Mouse (Mus musculus): ENCODE measurements at regions not wholly inside any gene's neighbourhood (a gene's known extent, or its start where the extent isn't known, plus 50 kb on each side); places are given as distances from the start of the nearest gene placed in this dataset.
A peak's percentile ranks its signal among the peaks of the same experiment; 100 is the strongest.
"Not testable (repeated sequence)": the region's sequence is repeated elsewhere in the genome, so short reads cannot be mapped to it uniquely, and the experiment has no call there.

- no peak for DNase-seq (ENCODE audit: low spot score in 2 of 2)
These were observed 181.7 kb upstream of the Prkcq start for GRCm38 (mm10) chr2:10990043-10990728.

- no peak for DNase-seq (ENCODE audit: low spot score in 2 of 2)
These were observed 173.1 kb upstream of the Prkcq start for GRCm38 (mm10) chr2:10998798-10999197.

GRCm38 (mm10) chr2:10999217-10999618, 172.7 kb upstream of the Prkcq start:
- peak in 1 of 2 experiments; percentile 45 for DNase-seq (ENCODE audit: low spot score in 2 of 2)

- DNase-seq (ENCODE audit: low spot score in 2 of 2): no peak
These were observed 166.1 kb upstream of the Prkcq start for GRCm38 (mm10) chr2:11005806-11006205.

GRCm38 (mm10) chr2:11011041-11011962, 160.6 kb upstream of the Prkcq start:
- no peak for DNase-seq (ENCODE audit: low spot score in 2 of 2)

- no peak for DNase-seq (ENCODE audit: low spot score in 2 of 2)
These were observed 159.5 kb upstream of the Prkcq start for GRCm38 (mm10) chr2:11012312-11012860.

DNA sequence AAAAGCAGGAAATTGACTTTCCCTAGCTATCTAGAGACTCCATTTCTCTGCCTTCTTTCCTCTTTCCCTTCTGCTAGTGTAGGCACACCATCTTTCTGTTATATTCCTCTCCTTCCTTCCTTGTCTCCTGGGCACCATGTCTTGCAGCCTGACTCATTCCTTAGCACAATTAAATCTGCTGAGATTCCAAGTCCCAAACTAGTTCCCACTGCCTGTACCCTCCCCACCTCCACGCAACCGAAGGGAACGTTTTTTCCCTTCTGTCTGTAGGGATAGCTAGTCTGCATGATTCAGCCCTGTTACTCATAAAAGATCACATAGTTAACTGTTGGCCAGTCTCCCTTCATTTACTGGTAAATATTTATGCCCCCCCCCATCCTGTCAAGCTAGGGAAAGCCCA, 158.8 kb upstream of the Prkcq start:
- no peak for DNase-seq (ENCODE audit: low spot score in 2 of 2)

DNA sequence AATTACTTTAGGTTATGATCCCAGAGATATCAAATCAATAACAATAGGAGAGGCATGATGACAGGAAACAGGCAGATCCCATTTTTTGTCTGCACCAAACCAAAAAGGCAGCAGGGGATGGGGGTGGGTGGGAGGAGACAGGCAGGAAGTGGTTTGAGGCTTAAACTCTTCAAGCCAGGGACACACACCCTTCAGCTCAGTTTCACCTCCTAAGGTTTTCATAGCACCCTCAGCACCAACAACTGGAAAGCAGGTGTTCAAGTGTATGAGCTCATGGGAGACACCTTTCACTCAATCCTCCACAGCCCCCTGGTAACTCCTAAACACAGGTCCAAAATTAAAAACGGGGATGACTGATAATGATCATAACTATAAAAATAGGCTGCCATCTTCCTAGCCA, 155.5 kb upstream of the Prkcq start:
- no peak for DNase-seq (ENCODE audit: low spot score in 2 of 2)

DNA sequence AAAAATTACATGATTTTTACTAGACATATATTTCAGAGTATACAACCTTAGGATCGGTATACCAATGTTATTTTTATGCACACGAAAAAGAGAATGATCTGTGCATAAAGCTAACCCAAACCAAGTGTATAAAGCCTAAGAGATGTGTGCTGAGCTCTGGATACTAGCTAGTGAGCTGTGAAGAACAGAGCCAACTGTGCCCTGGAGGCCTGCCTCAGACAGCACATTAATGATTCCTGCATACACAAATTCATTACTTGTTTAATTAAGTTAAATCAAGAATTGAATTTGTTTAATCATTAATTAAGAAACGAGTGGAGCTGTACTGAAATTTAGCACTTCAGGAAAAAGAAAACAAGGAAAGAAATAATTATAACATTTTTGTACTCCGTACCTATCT, 139.0 kb upstream of the Prkcq start:
- DNase-seq (ENCODE audit: low spot score in 2 of 2): no peak

GRCm38 (mm10) chr2:11034178-11034577, 137.7 kb upstream of the Prkcq start:
- DNase-seq (ENCODE audit: low spot score in 2 of 2): no peak

DNA sequence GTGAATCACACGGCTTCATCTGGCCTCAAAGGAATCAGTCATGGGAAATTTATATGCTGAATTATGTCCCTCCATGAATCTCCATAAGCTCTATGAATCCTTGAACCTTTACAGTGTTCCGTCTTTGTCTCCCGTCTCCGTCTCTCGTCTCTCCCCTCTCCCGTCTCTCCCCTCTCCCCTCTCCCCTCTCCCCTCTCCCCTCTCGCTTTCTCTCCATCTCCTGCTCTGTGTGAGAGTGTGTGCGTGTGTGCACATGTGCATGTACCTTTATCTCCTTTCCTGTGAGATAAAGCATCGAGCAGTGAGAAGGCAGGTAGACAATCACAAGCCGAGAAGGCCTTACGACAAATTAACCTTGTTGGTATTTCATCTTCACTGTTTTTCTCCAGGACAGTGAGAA, 134.6 kb upstream of the Prkcq start:
- no peak for DNase-seq (ENCODE audit: low spot score in 2 of 2)

DNA sequence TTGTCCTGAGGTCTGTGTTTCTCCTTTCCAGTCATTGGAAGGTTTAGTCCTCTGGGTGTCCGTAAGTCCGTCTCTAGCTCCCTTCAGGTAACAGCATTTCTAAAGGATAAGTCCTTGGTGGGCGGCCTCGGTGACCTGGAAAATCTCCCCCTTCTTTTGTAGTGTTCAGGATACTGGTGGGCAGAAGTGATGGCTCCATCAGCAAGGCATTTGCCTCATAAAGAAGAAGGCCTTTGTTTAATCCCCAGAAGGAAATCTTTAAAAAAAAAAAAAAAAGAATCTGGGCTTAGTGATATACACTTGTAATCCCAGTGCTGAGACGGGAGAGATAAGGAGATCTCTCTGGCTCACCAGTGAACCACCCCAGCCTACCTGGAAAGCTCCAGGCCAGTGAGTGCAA, 133.5 kb upstream of the Prkcq start:
- no peak for DNase-seq (ENCODE audit: low spot score in 2 of 2)

- no peak for DNase-seq (ENCODE audit: low spot score in 2 of 2)
These were observed 131.9 kb upstream of the Prkcq start for GRCm38 (mm10) chr2:11040005-11040404.

DNA sequence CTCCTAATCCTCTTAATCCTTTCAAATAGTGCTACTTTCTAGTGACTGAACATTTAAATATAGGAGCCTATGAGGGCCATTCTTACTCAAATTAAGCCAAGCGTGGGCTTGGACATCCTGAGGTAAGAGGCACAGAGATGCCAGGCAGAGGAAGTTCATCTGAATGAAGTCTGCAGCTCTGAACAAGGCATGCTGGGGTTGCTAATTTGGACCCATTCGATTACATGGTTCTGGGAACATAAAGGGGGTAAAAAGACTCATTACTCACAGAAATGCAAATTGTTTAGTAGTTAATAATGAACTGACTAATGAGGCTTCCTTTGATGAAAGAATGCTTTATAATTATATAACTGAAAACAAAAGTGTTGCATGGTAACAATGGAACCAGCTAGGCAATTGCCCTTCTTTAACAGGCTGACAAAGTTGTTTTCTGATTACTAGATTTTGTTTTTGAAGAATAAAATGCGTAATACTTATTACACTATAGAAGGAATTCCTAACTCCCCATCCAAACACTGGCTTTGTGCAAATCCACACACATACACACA, 127.1 kb upstream of the Prkcq start:
- no peak for DNase-seq (ENCODE audit: low spot score in 2 of 2)

DNA sequence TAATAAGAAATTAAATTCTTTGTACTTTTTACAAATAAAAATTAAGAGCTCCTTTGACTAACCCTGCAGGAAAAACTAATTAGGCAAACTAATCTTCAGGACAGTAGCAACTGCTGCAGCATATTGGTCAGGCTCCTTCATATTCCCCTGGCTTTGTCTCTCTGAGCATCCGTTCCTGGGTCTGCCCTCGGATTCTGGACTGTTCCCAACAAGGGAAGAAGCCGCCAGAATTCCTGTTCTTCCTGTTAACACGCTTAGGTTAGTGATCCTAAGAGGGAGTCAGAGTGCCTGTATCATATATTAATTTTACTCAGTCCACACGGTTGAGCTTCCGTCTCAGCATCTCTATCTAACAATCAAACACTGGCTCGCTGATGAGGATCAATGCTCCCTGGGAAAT, 120.3 kb upstream of the Prkcq start:
- no peak for DNase-seq (ENCODE audit: low spot score in 2 of 2)

DNA sequence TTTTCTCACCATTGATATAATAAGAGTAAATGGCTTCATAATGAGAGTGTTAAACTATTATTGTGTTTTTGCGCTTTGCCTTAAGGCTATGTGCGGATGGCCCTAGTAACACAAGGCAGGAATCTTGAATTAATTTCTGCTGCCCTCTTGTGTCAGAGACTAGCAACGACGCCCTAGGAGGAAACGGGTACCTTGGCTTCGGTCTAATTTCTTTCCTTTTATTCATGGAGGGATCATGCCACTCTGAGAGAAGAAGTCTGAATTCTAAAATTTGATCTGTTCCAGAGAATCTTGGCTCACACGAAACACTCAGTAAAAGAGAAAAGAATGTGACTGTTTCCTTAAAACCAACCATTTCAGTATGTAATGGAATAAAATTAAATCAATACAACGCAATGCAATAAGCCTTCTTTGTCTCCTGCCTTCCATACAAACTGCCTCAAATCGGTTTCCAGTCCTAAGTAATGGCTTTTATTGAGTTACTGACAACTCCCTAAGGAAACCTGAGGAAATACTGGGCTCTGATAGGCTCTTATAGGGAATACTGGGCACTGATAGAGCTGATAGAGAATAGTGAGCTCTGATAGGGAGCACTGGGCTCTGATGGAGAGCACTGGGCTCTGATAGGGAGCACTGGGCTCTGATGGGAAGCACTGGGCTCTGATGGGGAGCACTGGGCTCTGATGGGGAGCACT, 112.0 kb upstream of the Prkcq start:
- peak; percentile 44 to 84 for DNase-seq (ENCODE audit: low spot score in 2 of 2)

DNA sequence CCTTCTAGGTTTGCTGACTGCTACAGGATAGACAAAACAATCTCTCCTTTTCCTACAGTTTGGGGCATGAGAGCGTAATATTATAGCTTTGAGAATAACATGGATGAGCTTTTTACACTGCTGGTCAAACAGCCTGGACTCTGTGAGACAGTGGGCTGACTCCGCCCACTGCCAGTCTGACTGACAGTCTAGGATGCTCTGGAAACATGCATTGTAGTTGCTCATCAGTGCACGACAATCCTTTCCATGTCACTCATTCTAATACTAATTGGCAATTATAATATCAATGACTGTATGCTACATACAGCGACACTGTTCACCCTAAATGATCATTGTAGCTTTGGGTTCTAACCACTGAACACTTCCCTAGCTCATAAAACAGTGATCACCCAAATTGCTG, 104.5 kb upstream of the Prkcq start:
- no peak for DNase-seq (ENCODE audit: low spot score in 2 of 2)

DNA sequence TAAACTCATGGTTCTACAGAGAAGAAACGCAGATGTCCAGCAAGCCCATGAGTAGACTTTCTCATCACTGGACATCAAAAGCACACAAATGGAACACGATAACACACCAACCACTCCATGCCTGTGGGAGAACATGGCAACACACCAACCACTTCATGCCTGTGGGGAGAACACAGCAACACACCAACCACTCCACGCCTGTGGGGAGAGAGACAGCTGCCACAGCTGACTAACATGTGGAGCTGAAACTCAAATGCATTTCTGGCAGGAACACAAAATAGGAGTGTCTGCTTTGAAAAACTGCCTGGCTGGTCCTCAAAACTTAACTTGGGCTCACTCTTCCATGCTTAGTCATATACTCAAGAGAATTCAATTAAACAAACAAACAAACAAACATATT, 88.4 kb upstream of the Prkcq start:
- no peak for DNase-seq (ENCODE audit: low spot score in 2 of 2)

DNA sequence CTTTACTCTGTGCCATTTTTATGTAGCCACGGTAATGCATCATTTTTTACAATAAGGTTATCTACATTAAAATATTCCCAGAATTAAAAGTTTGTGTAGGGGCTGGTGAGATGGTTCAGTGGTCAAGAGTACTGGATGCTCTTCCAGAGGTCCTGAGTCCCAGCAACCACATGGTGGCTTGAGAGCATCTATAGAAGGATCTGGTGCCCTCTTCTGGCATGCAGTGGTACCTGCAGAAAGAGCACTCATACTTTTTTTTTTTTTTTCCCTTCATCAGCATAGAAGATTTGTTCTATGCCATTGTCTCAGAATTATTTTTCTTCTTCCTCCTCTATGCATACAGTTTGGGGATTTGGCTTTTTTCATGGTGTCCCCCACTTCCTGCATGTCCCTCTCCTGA, 84.9 kb upstream of the Prkcq start:
- DNase-seq (ENCODE audit: low spot score in 2 of 2): peak in 1 of 2 experiments; percentile 26

- DNase-seq (ENCODE audit: low spot score in 2 of 2): not testable (repeated sequence)
These were observed 71.9 kb upstream of the Prkcq start for GRCm38 (mm10) chr2:11099834-11100622.

DNA sequence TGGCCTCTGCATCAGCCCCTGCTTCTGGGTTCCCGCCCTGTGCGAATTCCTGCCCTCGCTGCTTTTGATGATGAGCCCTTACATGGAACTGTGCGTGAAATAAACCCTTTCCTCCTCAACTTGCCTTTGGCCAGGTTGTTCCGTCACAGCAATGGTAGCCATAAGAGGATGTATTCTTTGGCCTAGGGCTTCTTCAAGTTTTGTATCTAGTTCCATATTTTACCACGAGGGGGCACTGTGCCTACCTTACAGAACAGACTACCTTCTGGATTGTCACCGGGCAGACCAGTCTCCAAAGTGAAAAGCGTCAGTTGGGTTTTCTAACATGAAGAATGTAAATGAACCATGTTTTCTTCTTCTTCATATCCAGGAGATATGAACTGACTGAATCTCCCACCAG, 58.7 kb upstream of the Prkcq start:
- peak; percentile 8 to 79 for DNase-seq (ENCODE audit: low spot score in 2 of 2)

All from layer of hippocampus, adult 18-20 months (tissue).